Mouse (Mus musculus): ENCODE measurements at regions not wholly inside any gene's neighbourhood (a gene's known extent, or its start where the extent isn't known, plus 50 kb on each side); places are given as distances from the start of the nearest gene placed in this dataset.

DNA sequence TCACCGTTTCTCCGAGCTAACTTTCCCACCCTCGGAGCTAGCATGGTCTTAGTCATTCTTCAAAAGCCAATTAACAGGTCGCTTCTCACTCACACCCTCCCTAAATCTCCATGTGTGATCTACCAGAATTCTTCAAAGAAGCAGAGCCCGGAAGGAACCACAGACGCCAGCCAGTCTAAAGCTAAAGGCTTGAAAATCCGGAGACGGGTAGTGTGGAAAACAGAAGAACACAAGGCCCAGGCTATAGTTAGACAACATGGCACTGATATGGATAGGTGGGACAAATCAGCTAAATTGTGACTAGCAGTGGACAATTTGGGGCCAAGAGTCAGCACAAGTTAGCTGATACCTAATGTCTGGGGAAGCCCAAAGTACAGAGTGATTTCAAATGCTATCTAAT is 387.0 kb upstream of the Trpc7 start:
- DNase-seq (ENCODE audit: low read depth, low spot score): no peak

DNA sequence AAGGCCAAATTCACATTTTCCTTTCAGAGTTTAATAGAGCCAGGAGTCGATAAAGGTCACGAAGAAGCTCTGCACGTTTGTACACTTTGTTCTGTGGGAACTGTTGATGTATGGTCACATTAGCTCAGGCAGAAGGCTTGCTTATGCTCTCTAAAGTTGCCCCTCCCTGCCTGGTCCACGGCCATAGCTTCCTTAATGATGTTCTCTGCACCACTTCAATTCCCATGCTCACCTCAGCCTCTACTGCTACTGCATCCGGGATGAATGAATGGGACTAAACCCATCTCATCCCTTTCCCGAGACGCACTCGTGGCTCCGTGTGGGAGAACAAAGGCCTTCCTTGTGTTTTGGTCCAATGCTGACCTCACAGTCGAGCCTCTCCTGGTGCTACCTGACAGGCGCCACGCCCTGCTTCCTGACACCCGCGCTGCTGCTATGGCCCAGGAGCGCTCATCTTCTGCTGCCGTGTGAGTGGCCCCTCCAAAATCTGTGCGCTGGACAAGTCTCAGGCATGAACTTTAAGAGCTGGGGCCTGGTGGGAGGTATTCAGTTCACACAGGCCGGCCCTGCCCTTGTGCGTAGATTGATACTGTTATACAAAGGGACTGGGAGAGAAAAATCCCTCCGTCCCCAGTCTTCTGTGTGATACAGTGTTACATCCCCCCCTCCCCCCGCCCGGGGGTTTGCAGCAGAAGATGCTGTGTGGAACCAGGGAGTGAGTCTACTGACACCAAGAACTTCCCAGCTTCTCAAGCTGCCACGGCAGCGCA is 386.3 kb upstream of the Trpc7 start:
- no peak for DNase-seq (ENCODE audit: low read depth, low spot score)

DNA sequence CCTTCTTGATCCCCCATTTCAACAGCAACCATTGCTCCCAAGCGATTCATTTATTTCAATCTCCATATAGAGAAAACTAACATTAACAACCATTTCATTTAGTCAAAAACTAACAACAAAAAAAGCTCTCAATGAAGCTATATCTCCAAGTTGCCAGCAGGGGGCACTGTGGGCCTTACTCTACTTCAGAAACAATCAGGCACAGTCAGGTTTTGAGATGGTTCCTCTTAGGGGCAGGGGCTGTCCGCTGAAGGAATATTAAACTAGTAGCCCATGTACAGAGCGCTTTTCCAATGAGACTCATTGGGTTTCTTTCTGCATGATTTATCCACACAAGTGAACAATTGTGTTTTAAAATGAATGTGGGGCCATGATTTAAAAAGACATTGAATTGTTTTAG is 385.7 kb upstream of the Trpc7 start:
- DNase-seq (ENCODE audit: low read depth, low spot score): no peak

DNA sequence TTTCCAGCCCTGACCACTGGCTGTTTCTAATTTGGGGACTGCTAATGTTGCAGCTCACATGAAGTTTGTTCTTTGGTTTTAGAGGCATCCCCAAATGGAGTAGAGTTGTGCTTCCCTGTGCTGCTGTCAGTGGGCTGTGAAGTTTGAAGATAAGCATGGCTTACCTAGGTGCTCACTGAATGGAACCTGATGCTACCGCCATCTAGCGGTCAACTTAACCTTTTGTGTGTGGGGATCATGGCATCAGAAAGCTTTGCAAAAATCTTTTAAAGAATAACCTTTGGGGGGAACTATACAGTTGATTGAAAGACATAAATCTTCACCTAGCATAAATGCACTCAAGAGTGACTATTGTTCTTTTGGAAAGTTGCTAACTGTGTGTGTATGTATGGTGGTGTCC is 382.8 kb upstream of the Trpc7 start:
- DNase-seq (ENCODE audit: low read depth, low spot score): no peak

DNA sequence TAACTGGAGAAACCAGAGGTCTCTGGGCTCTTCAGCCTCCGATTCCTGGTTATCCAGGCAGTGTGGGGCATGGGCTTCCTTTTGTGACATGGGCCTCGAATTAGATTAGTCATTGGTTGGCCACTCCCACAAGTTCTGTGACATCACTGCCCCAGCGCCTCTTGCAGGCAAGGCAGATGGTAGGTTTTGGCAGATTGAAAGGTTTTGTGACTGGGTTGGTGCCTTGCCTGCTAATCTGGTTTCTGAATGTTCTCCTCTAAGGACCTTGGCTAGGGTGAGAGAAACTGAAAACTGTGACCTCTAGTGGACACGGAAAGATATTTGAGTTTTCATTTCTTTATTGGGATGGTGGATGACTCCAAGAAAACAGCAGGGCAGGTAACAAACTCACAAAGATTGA is 381.3 kb upstream of the Trpc7 start:
- DNase-seq (ENCODE audit: low read depth, low spot score): no peak

DNA sequence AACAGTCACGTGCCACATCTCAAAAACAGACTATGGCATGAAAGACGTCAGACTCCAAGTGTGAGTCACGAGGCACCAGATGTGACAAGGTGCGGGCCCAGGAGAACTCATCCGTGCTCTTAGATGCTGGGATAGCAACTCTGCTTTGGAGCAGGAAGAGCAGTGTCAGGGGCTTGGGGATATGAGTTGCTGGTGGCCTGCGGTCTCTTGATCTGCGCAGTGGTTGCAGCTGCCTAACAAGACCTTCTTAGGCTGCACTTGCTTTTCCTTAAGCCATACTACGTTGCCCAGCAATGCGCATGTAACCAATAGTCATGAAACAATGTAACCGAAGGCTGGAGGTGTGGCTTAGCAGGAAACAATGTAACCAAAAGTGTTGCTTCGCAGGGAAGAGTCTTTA is 380.1 kb upstream of the Trpc7 start:
- no peak for DNase-seq (ENCODE audit: low read depth, low spot score)

DNA sequence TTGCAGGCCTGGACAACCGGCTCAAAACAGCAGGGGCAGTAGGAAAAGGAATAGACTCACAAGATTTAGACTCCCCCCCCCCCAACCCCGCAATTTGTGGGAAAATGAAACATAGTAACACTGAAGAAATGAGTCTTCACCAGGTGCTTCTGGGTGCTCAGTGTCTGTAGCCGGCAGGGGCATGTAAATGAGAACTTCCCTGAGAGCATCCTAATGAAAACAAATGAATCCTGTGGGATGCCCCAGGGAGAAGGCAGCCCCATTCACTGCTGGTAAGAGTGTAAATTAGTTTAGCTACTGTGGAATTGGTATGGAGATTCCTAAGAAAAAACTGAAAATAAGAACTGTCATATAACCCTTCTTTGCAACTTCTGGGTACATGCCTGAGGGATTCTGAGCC is 377.8 kb upstream of the Trpc7 start:
- no peak for DNase-seq (ENCODE audit: low read depth, low spot score)

DNA sequence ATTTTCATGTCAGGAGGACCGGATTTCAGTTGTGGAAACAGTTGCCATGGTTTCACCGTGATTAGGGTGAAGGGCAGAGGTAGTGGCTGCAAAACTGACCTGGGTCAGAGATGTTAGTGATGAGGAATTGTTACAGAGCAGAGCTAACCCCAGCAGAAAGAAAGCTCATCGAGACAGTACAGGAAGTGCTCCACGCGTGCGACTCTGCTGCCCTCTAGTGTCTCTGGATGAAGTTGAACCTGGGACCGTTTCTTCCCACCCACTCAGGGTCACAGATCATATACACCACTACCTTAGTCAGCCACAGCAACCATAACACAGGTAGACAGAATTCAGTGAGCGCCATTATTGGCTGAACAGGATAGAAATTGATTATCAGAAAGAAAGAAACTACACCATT is 373.8 kb upstream of the Trpc7 start:
- no peak for DNase-seq (ENCODE audit: low read depth, low spot score)

DNA sequence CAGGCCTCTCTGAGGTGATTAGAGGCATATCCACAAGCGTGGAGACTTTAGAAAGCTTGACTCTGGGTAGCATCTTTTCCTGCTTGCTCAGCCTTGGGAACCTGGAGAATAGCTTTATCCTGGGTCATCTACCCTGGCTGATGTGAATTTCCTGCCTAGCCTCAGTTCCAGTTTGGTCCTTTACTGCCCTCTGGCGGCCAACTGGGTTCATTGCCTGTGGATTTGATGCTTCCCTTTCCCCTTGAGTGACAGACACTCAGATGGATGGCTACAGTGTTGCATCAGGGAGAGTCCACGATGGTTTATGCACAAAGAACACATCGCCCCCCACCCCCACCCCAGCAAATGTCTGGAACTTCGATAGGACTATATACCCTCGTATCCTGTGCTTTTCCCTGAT is 364.1 kb upstream of the Trpc7 start:
- DNase-seq (ENCODE audit: low read depth, low spot score): peak; percentile 42

DNA sequence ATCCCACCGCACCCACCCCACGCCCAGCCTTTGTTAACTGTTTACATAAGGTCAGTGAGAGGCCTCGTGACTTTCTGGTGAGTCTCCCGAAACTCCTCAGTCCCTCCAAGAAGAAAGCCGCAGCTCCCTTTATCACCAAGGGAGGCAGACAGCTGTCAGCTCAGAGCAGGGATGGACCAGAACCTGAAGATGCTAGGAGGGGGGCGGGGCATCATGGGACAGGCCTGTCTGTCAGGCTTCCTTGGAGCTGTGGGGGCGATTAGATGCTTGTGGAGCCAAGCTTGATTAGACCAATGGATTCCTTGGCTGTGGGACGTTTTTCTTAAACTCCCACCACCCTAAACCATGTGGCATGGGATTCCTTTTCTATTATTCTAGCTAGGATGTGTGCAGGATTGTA is 363.7 kb upstream of the Trpc7 start:
- no peak for DNase-seq (ENCODE audit: low read depth, low spot score)

DNA sequence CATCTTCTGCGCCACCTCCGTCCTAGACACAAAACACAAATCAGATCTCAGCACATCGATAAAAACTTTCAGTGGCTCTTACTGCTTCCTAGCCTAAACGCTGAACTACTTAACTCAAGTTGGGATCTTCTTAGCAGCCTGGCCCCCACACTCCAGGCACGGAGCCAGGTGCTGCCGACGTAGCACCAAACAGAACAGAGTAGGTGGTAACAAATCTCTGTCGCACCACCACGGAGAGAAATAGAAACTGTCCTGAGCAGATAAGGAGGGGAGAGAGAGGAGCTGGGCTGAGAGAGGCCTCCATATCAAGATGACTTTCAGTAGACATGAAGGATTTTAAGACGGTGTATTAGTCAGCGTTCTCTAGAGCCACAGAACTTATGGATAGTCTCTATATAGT is 360.1 kb upstream of the Trpc7 start:
- no peak for DNase-seq (ENCODE audit: low read depth, low spot score)

DNA sequence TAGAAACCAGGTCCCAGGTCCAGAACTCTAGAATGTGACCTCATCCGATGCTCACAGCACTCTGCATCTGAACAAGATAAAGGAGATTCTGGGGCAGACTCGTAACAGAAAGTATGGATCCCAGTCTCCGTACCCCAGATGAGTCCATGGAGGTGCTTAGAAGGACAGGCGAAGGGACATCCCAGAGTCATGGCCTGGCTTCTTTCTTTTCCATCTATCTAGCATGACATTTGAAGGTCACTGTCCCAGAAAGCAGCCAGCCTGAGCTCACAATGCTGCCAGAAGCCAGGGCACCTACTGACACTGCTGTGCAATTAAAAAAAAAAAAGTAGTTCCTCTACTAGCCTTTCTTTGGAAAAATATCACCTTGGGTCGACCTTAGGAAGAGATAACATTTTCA is 354.1 kb upstream of the Trpc7 start:
- DNase-seq (ENCODE audit: low read depth, low spot score): no peak

DNA sequence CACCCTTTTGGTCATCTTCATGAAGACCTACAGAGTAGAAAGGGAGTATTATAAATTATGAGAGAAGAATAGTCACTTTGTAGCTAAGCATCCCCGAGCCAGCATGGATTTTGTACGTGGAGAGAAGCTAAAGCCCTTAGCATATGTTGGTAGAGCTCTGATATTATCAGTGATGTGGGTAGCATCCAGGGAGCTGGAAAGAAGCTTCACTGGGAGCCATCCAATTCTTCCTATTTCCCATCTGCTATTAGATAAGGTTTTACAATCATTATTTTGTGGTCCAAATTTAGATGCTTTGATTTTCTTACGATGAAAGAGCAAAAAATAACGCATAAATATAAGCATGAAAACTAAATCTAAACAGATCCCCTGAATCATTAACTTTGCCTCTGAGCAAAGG is 353.6 kb upstream of the Trpc7 start:
- no peak for DNase-seq (ENCODE audit: low read depth, low spot score)

DNA sequence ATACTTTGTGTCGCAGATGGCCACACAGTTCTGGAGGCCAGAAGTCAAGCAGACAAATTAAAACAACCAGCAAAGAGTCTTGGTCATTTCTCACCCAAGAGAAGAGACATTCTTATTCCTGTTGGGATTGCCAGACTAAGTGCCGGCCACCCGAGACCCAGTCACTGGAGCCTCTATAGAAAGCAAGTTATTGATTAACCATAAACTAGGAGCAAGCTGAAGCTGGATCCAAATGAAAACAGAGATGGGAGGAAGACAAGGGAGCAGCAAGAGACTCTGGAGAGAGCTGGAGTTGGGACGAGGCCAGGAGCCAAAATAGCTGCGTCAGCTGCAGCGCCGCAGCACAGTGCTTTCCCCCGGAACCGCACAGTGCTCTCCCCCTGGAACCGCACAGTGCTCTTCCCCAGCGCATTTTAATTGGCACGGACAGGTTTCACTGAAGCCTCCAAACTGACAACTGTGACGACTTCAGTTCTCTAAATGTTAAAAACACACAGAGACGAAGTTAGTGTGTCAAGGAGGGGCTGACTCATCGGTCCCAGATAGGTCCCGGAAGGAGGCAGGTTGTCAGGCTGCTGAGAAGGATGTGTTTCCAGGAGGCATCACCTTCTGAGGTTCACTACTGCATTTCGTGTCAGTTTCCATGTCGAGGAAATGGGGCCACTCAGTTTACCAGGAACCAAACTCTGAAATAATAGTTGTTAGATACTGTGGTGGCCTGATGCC is 350.6 kb upstream of the Trpc7 start:
- no peak for DNase-seq (ENCODE audit: low read depth, low spot score)

DNA sequence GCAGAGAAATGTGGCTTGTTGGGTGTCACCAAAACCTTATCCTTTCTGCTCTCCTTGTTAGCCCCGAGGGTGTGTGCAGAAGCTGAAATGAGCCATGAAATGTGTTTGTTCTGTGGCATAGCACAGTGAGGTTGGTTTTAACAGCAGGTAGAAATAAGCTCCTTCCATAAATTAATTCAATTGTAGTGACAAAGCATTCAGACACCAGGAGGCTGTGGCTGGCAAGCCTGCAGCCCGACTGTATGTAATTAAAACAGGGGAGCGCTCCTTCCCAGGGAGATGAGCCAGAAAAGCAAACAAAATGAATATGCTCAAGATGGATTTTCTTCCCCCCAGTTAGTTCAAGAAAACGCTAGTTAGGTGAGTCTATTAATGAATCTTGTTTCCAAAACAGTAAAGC is 341.1 kb upstream of the Trpc7 start:
- no peak for DNase-seq (ENCODE audit: low read depth, low spot score)

DNA sequence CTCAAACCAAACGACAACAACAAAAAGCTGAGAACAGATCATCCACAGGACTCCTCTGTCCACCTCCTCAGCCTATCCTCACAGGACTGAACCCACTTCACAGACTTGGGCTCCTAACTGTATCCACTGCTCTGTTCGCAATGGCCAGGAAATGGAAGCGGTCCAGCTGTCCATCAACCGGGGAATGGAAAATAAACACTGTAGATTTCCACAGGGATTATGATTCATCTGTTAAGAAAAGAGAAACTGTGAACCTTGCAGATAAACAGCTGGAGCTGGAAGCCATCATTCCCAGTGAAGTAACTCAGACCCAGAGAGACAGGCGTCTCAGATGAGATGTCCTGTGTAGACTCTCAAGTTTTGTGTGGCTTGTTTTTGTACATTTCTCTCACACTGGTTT is 340.4 kb upstream of the Trpc7 start:
- no peak for DNase-seq (ENCODE audit: low read depth, low spot score)

DNA sequence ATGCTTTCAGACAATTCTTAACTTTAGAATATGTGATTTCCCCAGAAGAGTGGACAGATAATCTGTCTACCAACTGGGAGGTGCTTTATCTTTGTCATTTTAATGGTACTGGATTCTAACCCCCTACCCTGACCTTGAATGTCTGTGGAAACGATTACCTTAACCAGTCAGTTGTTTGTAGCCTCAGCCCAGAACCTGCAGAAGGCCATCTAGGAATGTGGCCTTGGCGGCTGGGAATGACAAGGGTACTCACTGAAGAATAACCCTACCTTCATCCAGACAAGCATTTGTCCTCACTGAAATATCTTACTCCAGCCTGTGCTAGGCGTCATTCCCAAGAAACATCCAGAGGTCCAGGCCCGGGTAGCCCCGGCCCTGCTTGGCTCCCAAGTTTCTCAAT is 337.1 kb upstream of the Trpc7 start:
- no peak for DNase-seq (ENCODE audit: low read depth, low spot score)

DNA sequence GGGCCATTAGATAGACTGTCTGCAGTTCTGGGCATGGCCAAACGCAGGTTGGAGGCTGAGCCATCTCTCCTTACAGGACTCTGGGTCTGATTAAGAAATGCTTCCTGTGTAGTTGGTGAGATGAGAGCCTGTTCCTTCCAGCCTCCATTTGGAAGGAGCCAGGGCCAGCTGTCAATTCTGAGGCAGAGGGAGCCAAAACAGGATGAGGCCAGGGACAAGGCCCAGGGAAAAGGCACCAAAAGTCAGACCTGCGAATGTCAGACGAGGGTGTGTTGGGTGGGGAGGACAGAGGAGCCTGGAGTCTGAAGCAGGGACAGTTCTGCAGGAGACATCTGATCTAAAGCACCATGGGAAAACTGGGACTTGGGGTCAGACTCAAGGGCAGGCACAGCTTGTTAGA is 335.9 kb upstream of the Trpc7 start:
- DNase-seq (ENCODE audit: low read depth, low spot score): no peak

DNA sequence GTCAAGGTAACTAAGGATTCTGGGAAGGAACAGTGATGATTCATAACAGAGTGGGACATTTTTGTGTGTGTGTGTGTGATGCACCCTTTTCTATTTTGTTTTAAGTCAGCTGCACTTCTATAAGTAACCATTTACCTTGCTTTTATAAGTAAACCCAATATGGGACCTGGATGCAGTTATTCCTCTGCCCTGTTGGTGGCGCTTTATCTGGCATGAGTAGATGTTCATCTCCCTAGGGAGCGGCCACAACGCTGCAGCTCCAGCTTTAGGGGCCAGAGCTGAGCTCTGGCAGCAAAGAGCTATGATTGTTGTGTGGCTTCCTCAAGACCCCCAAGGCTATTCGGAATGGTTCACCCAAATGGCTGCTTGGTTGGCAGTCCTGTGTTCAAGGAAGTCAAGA is 334.5 kb upstream of the Trpc7 start:
- DNase-seq (ENCODE audit: low read depth, low spot score): no peak

DNA sequence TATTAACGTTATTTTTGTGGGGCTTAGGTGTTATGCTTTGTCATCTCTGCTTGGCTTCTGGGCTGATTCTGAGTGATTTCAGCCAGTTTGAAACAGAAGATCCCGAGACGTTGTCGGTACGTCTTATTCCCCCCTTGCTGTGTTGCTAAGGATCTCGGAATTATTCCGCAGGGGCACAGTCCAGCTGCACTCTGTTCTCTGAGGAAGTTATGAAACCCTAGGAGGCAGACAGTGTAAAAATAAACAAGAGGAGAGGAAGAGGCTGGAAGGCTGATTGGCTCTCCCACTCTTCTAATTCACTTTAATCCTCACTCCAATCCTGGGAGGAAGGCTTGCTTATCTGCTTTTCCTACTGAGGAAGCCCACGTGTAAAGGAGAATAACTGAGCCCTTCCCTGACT is 325.3 kb upstream of the Trpc7 start:
- no peak for DNase-seq (ENCODE audit: low read depth, low spot score)

DNA sequence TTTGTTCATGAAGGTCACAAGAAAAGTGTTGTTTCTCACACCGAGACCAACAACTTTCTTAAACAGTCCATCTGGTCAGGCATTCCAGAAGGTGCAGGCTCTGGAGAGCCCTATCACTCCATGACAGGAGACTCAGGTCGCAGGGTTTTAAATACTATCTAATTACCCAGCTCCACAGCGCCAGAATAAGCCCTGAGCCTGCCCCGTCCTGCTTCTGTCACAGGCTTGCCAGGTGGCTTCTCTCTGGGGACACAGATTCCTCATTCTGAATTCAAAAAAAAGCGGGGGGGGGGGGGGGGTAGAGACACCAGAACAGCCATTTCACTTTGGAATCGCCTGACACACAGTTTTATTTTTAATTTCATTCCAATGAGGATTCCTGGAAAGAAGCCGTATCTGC is 320.4 kb upstream of the Trpc7 start:
- DNase-seq (ENCODE audit: low read depth, low spot score): no peak

DNA sequence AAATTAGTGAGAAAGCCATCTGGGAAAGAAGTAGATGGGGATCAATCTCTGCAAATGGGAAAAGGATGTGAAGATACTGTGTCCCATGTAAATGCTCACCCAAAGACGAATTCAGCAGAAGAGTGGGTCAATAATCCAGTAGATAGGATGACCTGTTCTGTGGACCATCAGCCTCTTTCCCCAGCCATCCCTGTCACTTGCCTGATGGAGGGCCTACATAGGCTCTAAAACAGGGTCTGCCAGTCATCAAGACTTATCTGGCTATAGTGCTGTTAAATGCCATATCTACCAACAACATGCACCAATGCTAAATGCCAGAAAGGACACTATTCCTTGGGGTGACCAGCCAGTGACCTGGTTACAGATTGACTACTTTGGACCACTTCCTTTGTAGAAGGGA is 316.5 kb upstream of the Trpc7 start:
- no peak for DNase-seq (ENCODE audit: low read depth, low spot score)

DNA sequence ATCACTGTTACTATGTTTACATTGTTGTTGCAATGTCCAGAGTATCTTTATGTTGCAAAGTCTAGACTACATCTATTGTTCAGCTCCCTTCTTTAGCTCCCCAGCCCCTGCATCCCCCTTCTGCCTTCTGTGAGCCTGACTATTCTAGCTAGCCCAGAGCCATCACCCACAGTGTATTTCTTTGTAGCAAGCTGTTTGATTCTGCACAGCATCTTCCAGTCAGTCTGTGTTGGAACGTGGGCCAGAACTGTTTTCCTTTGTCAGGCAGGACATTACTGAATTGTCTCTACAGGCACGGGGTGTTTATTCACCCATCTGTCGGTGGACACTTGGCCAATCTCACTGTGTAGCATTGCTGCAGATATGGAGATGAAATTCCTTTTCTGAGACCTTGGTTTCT is 295.4 kb upstream of the Trpc7 start:
- no peak for DNase-seq (ENCODE audit: low read depth, low spot score)

DNA sequence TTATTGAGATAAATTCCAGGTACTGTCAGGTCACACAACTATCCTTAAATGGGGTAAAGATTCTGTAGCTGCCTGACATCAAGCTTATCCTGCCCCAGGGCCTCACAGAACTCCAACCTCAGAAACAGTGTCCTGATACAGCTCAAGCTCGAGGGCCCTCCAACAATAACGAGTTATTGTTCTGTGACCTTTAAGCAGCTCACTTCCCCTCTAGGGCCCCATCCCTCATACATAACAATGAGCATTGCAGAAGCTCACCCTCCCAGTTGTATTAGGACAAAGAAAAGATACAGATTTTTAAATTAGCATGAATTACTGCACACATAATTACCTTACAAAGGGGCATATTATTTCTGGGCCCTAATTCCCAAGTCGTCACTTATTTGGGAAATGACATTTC is 293.5 kb upstream of the Trpc7 start:
- no peak for DNase-seq (ENCODE audit: low read depth, low spot score)
